Mouse (Mus musculus): Measurements from ENCODE around the gene Pacsin1.

Pacsin1 gene

GRCm38 (mm10) chr17:27678924-27679813 lies 23.9 kb downstream of the Pacsin1 start:
- DNase-seq (ENCODE audit: low read depth, low spot score) = no peak

DNA sequence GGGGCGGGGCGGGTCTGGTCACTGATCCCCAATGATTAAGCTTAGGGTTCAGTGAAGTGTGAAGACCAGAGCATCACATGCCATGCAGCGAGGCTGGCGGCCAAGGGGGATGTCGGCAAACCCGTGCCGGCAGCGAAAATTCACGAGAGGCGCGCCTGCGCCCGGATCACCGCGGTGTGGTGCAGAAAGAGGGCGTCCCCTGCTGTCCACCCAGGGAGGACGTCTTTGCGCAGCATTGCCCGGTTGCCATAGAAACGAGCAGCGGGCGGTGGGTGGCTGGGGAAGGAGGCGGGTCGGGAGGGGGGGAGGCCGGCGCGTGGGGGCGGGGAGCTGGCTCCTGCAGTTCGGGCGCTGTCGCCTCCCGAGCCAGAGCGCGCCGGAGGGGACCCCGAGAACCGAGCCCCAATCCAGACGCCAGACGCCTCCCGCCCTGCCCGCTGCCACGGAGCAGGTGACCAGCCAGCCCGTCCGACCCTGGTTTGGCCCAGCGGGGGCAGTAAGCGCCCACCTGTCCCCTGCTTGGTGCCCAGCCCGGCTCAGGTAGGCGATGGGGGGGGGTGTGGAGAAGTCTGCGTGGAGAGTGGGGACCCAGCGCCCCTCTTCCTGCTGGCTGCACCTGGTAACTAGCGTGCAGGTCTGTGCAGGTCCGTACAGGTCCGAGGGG lies 29.7 kb downstream of the Pacsin1 start:
- peak; percentile 58 for DNase-seq (ENCODE audit: low read depth, low spot score)

GRCm38 (mm10) chr17:27685550-27685913 lies 30.2 kb downstream of the Pacsin1 start:
- DNase-seq (ENCODE audit: low read depth, low spot score) = no peak

DNA sequence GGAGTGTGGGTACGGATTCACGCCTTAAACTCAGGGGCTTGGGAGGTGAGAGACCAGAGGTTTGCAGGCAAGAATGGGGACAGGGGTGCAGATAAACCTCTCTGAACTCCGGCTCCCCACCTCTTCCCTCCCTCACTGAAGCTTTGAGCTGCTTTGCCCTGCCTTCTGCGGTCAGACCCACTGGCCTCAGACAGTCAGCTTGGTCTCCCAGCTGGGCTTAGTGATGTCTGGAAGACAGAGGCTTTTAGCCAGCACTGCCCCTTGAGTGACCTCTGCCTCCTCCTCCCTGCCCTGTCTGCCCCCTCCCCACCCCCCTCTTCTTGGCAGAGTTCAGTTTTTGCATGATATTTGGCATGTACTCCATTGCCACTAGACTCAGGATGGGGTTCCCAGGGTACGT lies 31.1 kb downstream of the Pacsin1 start:
- no peak for DNase-seq (ENCODE audit: low read depth, low spot score)

DNA sequence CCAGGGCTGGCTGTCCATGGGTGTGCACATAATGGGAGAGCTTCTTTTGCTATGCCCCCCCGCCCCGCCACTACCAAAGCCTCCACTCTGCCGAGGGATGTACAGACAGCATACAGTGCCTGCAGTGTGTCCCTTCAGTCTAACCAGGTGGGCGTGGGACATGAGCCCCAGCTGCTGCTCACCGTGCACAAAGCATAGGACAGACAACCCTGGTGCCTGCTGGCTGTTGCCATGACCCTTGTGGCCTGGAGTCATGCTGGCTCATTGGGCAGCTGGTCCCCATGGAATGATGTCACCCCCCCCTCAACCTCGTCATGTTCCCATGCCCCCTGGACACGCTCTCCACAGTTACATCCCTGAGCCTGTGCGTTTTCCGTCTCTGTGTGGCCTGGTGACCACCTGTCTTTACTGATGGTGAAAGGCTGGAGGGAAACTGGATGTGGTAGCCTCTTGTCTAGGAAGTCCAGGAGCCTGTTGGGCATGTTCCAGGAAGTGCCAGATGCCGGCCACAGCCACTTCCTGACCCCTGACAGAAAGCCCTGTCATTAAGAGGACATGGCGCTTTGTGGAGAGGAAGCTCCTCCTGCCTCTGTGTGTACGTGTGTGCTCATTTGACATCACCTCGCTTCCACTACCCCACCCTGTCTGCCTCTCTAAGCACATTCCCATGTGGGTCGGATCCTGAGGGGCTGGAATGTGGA lies 35.8 kb downstream of the Pacsin1 start:
- DNase-seq (ENCODE audit: low read depth, low spot score) = no peak

- no peak for DNase-seq (ENCODE audit: low read depth, low spot score)
These were observed 44.4 kb downstream of the Pacsin1 start for GRCm38 (mm10) chr17:27699641-27700244.

- DNase-seq (ENCODE audit: low read depth, low spot score) = no peak
These were observed 45.5 kb downstream of the Pacsin1 start for GRCm38 (mm10) chr17:27700812-27701211.

GRCm38 (mm10) chr17:27701856-27702255 lies 46.5 kb downstream of the Pacsin1 start:
- DNase-seq (ENCODE audit: low read depth, low spot score) = no peak

DNA sequence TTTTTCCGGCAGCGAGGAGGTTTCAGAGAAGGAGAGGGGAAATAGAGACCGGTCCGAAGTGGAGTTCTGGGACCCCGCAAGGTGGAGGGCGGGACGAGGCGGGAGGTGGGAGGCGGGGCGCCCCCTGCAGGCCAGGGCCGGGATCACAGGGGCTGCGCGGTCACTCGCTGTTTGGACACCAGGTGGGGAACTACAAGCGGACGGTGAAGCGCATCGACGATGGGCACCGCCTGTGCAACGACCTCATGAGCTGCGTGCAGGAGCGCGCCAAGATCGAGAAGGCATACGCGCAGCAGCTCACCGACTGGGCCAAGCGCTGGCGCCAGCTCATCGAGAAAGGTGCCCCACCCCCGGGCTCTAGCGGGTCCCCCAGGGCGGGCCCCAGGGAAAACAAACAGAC lies 47.2 kb downstream of the Pacsin1 start:
- no peak for DNase-seq (ENCODE audit: low read depth, low spot score)

DNA sequence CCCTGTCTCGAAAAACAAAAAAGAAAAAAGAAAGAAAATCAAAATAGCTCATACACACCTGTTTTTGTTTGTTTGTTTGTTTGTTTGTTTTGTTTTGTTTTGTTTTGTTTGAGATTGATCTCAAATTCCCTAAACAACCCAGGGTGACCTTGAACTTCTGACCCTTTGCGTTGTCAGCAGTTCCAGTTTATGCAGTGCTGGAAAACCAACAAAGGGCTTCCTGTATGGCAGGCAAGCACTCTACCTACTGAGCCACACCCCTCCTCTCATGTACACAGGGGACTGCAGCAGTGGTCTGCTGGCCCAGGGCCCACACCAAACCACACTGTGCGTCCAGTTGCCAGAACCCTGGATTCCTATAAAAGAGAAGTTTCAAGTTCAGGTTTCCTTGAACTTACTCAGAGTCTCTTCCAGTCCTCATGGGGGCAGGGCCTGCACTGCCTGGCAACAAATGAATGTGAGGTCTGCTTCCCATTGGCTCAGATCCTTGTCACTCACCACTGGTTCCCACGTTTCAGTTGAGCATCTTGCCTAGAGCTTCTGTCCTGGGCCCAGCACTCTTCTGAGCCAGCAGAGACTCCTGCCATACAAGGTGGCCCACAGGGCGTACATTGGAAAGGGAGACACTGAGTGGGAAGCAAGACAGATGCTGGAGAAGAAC lies 48.8 kb downstream of the Pacsin1 start:
- DNase-seq (ENCODE audit: low read depth, low spot score) = no peak

DNA sequence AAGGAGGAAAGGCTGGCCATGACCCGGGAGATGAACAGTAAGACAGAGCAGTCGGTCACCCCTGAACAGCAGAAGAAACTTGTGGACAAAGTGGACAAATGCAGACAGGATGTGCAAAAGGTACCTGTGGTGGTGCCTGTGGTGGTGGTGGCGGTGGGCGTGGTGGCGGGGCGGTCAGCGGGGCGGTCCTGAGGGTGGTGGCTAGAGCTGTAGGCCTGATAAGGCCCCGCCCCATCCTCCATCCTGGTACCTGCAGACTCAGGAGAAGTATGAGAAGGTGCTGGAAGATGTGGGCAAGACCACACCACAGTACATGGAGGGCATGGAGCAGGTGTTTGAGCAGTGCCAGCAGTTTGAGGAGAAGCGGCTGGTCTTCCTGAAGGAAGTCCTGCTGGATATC lies 50.4 kb downstream of the Pacsin1 start:
- DNase-seq (ENCODE audit: low read depth, low spot score) = no peak

GRCm38 (mm10) chr17:27707954-27708661 lies 52.8 kb downstream of the Pacsin1 start:
- DNase-seq (ENCODE audit: low read depth, low spot score) = peak; percentile 64

DNA sequence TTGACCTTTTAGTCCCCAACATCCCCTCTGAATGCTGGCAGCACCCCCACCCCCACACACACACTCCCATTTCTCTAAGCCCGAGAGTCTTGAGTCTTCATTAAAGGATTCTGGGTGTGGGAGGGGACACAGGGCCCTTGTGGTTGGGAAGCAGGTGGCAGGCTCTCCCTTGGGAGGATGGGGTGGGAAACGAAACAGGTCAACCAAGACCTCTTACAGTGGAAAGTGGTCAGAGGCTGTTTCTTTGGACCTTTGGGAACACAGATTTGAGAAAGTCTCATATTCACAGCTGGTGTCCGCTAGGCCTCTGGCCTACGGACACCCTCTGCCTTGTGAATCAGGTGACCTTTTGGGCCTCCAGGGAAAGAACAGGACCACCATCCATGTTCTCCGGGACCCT lies 54.3 kb downstream of the Pacsin1 start:
- DNase-seq (ENCODE audit: low read depth, low spot score) = no peak

GRCm38 (mm10) chr17:27712832-27713231 lies 57.5 kb downstream of the Pacsin1 start:
- no peak for DNase-seq (ENCODE audit: low read depth, low spot score)

DNA sequence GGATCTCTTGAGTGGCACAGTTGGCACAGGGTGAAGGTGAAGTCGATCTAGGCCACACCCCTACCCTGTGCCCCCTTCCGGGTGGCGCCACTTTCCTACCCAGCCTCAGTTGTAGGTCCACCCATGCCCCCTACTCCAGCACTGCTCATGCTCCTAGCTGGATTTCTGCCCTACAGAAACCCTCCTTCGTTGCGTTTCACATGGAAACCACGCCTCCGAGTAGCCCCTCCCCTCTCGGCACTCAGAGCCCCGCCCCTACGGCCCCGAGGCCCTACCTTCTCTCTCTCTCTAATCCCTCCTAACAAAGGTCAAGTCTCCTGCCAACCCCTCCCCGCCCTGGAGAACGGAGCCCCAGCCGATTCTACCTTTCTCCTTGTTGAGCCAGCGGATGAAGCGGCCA lies 61.5 kb downstream of the Pacsin1 start:
- peak; percentile 50 for DNase-seq (ENCODE audit: low read depth, low spot score)

- no peak for DNase-seq (ENCODE audit: low read depth, low spot score)
These were observed 62.9 kb downstream of the Pacsin1 start for GRCm38 (mm10) chr17:27718250-27718649.

- DNase-seq (ENCODE audit: low read depth, low spot score) = no peak
These were observed 64.4 kb downstream of the Pacsin1 start for GRCm38 (mm10) chr17:27719663-27720062.

GRCm38 (mm10) chr17:27720326-27720725 lies 65.0 kb downstream of the Pacsin1 start:
- no peak for DNase-seq (ENCODE audit: low read depth, low spot score)

DNA sequence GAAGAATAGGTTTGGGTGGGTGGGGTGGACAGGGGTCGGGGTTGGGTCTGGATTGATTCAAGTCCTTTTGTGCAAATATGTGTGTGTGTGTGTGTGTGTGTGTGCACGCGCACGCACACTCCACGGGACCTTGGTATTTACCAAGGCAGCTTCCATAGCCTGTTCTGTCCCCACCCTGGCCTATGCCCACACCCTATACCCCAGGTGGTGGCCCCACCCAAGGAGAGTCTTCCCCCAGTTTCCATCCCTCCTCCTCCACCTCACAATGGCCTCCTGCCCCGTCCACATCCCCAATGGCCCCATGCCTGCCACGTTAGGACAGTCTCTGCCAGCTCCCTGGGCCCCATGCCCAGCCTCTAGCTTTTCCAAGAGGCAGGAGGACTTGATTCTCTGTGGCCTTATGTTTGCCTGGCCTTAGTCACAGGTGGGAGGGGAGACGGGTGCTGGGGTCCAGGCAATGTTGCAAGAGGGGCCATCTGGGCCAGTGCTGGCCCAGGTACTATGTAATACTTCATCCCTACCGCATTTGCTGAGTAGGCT lies 65.9 kb downstream of the Pacsin1 start:
- DNase-seq (ENCODE audit: low read depth, low spot score) = no peak

DNA sequence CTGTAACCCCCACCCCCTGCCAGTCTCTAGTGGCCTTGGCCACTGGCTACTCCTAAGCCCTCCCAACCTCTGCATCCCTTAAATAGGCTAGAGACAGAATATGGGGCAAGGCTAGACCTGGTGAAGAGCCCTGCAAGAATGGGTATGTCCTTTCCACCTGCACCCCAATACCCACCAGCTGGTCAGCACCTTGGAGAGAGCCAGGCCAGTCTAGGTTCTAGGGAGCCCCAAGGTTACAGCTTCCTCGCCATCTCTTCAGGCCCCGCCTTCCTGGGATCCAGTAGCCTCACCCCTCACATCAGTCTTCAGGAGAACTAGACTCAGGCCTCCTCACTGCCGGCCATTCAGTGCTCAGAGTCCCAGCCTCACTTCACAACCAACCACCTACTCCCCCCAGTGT lies 69.0 kb downstream of the Pacsin1 start:
- no peak for DNase-seq (ENCODE audit: low read depth, low spot score)

DNA sequence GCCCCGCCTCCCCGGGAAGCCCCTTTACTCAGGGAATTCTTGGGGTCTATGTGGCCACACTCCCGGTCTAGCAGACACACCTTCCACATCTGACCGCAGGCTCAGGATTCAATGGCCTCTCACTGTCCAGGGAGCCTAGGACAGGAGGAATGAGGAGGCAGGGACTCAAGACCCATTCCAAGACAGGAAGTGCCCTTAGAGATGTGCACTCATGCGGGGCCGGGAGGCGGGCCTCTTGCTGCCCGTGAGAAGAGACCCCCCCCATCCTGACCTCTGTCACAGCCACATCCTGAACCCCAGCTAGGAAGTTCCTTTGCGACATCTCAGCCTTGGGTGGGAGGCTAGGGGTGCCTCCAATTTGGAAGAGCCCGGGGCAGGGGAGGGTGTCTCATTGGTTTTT lies 69.7 kb downstream of the Pacsin1 start:
- no peak for DNase-seq (ENCODE audit: low read depth, low spot score)

Data from retina, postnatal 7 days (tissue).